Mouse (Mus musculus): ENCODE measurements at regions not wholly inside any gene's neighbourhood (a gene's known extent, or its start where the extent isn't known, plus 50 kb on each side); places are given as distances from the start of the nearest gene placed in this dataset.

DNA sequence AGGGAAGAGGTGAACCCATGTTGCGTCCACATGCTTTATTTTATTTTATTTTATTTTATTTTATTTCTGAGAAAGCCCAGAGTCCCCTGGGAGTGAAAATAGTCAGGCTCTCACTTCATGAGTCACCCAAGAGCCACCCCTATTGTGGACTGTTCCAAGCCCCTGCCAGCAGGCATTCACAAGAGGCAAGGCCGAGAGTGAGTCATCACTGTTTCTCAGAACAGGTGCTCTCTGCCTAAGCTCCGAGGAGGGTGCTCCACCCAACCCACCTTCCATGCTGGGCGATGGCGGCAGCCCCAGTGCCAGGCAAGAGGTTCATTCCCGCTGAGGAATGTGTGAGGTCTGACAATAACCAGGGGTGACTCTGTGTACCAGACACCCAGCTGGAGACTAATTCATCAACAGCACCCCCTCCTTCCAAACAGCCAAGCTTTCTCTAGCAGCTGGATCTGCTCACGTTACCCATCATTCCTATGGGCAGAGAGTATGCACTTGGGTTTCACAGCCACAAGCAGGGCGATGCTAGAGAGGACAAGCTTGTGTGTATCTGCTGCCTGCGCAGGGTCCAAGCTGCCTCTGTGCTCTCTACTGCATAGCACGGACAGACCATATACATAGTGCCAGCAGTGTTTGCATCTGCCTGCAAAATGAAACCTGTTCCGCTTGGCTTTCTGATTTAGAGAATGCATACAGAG is 122.8 kb downstream of the Zfp706 start:
- peak; percentile 27 for DNase-seq

GRCm38 (mm10) chr15:36884074-36884473 is 123.5 kb downstream of the Zfp706 start:
- DNase-seq, result no peak

- no peak for DNase-seq
These were observed 124.4 kb downstream of the Zfp706 start for GRCm38 (mm10) chr15:36883156-36883555.

DNA sequence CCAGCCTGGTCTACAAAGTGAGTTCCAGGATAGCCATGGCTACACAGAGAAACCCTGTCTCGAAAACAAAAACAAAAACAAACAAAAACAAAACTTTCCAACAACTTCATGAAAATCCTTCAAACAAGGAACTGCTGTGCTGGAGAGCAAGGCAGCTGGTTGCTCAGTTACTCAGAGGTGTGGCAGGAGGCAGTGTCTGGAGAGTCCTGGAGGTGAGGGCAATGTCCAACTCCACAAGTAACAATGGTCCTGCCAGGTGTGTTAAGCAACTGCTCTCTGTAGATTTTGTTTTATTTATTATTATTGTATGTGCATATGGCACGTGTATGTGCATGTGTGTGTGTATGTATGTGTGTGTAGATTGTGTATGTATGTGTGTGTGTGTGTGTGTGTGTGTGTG is 126.0 kb downstream of the Zfp706 start:
- no peak for DNase-seq

DNA sequence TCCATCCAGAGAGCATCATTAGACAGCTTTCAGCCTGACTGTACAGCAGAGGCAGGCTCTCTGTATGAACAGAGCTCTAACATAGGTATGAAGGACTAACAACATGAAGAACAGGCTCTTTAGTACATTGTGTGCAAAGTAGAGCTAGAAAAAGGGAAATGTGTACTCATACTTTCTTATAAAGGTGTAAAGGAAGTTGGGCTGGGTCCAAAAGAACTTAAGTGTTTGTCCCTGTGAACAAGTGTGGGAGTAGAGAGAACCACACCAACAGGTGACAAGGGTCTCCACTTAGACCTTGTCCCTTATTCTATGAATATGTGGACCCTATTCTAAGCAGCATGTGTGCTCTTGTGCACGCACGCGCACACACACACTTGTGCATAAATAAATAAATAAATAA is 127.0 kb downstream of the Zfp706 start:
- DNase-seq, result no peak

GRCm38 (mm10) chr15:36879587-36879986 is 128.0 kb downstream of the Zfp706 start:
- no peak for DNase-seq

DNA sequence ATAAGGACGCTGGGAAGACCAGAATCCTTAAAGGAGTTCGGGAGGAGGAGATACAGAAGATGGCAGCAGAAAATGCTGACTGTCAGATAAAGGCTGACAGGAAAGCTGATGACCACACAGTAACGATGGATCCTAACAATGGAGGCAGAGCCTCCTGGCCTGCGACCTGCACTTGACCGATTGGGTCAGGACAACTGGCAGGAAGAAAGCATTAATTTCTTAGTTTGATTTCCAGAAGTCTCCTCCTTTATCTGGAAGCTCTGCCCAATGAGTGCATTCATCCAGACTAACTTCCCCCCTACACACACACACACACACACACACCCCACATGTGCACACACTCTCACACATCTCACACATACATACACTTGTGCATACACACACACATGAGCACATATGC is 128.6 kb downstream of the Zfp706 start:
- no peak for DNase-seq

DNA sequence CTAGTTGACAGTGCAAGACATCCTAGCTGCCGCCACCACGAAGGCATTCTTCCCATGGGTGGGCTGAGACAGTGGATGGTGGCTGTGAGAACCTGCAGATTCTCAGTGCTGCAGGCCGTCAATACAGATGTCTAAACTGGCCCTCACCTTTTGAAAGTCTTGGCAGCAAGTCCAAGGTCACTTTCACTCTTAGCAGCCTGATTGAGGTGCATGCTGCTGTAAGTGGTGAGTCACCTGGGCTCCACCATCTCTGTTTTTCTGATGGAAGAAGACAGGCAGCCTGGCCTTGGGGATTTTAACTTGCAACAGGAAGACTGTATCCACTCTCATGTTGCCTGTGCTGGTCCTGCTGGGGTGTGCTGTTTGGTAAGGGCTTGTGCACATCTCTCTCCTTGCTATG is 129.3 kb downstream of the Zfp706 start:
- DNase-seq, result no peak

DNA sequence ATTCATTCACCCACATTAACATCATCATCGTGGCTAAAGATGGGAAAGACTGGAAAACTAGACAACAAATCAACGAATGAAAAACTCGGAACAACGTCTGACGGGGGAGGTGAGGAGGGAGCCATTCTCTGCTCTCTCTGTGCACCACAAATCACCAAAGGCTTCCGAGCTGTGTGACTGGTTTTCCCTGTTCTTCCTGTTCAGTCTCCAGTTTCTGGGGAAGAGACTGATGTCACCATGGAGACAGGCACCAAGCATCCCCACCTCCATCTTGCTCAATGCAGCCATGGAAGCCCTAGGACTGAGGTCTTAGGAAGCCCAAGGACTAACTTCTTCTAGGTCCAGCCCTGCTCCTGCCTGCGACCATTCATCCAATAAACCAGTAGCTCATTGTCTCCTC is 130.1 kb downstream of the Zfp706 start:
- no peak for DNase-seq

DNA sequence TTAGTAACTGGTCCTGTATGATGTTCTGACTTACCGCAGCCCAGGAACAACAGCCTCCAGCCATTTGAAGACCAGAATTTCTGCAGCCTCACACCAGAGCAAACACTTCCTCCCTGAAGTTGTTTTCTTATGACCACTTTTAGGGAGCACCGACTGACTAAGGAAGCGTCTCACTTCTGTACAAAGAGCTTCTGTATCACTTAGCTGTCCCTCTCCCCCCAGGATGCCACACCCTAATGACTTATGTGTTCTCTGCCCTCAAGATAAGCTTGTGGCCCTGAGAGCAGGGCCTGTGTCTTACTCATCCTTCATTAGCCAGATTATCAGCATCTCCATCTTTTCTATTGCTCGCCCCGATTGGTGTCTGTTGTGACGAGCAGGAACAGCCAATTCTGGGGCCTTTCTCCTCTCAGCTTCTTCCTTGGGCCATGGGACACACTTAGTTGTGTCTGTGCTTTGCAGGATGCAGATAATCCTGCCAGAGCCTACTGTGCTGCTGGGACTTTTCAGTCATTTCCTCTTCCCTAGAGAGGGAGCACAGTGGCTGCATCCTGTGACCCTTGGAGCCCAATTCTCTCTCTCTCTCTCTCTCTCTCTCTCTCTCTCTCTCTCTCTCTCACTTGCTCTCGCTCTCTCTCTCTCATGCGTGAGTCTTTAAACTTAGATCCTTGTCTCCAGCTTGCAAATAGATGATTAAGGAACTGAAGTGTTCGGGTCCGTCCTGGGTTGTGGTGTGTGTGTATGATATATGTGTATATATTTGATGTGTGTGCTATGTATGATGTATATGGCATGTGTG is 131.4 kb downstream of the Zfp706 start:
- no peak for DNase-seq

DNA sequence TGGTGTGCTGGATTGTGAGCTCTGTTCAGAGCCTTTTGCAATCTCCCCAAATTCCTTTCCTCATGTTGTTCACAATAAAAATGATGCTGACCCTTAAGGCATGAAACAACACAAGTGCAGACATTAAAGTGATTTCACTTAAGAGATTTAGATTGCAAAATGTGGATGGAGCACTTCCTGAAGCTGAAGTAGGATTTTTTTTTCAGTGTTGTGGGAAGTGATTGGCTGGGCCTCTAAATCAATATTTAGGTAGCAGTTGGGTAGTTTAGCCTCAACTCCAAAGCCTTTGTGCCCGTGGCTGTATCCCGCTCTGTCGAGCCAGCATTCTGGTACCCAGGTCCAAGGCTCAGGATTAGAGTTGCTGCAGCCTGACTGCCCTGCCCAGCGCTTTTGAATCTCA is 133.0 kb downstream of the Zfp706 start:
- DNase-seq, result no peak

DNA sequence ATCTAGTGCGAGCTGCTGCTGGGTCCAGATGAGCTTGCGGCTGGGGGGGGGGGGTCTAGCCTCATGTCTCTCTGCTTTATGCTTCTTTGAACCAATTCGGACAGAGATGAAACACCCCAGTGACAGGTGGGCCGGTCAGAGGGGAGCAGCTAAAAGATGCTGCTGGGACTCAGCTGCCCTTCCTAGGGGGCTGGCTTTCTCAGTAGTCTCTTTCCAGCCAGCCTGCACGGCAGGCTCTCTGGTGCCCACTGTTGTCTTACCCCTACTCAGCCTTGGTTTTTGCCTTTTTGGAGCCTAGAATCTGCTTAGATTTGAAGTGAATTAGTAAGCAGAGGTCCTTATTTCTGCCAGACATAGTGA is 133.7 kb downstream of the Zfp706 start:
- DNase-seq, result no peak

GRCm38 (mm10) chr15:36873058-36873883 is 134.3 kb downstream of the Zfp706 start:
- peak; percentile 44 for DNase-seq

DNA sequence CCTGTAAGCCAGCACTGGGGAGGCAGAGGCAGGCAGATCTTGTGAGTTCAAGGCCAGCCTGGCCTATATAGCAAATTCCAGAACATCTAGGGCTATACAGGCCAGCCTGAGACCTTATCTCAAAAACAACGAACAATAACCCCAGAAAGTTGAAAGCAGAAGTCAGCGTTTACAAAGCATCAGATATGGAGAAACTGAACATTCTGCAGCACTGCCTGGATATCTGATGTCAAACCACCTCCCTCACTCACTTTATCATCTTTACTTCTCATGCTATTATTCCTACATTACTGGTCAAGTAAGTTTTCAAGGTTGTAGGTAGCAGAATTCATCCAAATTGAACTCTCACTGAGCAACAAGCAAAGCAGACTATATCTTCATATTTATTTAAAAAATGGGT is 135.0 kb downstream of the Zfp706 start:
- no peak for DNase-seq

DNA sequence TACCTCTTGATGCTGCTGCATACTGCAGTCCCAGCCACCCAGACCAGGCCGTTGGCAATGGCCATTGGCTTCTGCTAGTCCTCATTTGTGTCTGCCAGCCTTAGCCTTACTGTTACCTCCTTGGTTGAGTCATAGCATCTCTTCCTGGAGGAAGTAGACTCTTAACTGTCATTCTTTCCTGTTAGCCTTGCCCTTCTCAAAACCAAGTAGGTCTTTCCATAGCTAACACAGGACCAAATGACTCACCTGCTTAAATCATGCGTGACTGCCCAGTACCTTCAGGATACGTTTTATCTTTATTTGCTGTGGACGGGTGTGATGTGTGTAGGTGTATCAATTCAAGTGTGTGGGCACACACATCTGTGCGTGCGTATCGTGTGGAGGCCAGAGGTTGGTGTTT is 136.9 kb downstream of the Zfp706 start:
- DNase-seq, result no peak

- DNase-seq, result no peak
These were observed 137.5 kb downstream of the Zfp706 start for GRCm38 (mm10) chr15:36870094-36870493.

GRCm38 (mm10) chr15:36866088-36866487 is 141.5 kb downstream of the Zfp706 start:
- DNase-seq, result no peak

DNA sequence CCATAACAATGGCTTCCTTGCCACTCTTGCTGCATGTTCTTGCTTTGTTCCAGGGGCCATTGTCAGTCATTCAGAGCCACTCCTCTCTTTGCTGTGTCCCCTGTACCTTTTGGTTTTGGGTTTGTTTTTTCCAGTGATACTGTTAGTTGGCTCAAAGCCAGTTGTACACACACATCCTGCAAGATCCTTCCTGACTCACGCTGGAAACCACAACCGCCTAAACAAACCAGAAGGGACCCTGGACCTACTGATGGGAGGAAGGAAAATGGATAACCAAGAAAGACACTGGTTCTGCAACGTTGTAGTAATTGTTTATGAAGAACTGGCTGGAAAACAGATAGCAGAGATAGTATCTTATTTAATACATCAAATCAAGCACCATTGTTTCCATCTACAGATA is 142.2 kb downstream of the Zfp706 start:
- no peak for DNase-seq

GRCm38 (mm10) chr15:36864046-36864445 is 143.5 kb downstream of the Zfp706 start:
- DNase-seq, result no peak

- DNase-seq, result no peak
These were observed 148.9 kb downstream of the Zfp706 start for GRCm38 (mm10) chr15:36858711-36859110.

DNA sequence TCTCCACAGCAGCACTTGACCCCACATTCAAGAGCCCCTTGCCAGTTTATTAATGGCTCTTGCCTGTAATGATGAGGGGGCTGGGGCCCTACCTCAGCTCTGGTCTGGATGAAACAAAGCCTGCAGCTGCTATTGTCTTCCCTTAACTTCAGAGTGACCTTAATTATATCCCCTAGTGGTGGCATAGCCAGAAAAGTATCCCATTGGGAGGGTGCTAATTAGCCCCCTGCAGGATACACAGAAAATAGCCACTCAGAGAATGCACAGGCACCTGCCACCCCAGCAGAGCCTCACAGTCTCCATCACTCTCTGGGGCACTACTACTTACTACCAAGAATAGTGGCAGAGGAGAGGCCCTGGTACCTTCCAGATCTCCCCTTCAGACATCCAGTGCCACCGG is 150.0 kb downstream of the Zfp706 start:
- no peak for DNase-seq

GRCm38 (mm10) chr15:36855550-36856131 is 151.9 kb downstream of the Zfp706 start:
- peak; percentile 33 for DNase-seq

- DNase-seq, result peak; percentile 29
These were observed 152.7 kb downstream of the Zfp706 start for GRCm38 (mm10) chr15:36854900-36855321.

Measured in cerebellum, adult 11-12 months (tissue).